Mouse (Mus musculus): ENCODE measurements around the gene Gm826.
A peak's percentile ranks its signal among the peaks of the same experiment; 100 is the strongest.

Gene Gm826

DNA sequence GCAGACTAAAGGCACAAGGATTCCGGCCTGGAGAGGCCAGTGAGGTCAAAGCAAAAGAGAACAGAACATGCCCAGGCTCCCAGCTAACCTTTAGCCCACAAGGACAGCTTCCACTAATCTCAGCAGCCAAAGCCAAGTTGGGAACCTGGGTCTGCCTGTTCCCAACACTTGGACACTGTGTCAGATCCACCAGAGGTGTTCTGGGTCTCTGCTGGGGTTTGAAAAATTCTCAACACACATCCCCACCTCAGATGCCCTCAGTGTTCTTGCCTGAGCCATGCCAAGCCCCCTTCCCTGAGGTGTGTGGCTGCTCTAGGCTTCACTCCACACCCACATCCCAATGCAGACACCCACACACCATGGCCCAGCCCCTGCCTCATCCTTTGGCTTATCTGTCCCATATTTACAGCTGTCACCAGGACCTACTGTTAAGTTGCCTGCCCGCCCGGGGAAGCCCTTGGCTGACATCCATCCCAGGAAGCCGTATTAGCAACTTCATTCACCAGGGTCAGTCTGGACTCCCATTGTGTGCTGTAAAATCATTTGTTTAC, at the start of gene Gm826:
Gene Gm826, minus strand, starts transcription at position 52 of the 551 bp plus-strand sequence.
- DNase-seq: peak; percentile 60 to 83

DNA sequence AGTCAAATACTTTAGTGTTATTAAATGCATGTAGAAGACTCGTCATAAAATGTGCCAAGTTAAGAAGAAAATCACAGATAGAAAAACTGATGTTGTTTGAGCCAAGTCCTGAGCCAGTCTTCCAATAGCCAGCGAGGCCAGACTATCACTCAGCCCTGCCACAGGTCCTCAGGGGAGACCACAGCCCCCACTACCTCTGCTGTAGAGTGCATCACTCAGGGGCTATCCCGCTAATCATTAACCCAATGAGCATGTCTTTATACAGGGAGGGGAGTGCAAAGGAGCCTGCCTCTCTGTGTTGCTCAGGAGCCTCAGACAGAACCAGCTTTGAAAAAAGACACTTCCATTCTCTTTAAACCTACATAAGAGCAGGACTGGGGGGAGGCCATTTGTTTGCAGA, 49.5 kb upstream of the Gm826 start:
- DNase-seq: no peak

DNA sequence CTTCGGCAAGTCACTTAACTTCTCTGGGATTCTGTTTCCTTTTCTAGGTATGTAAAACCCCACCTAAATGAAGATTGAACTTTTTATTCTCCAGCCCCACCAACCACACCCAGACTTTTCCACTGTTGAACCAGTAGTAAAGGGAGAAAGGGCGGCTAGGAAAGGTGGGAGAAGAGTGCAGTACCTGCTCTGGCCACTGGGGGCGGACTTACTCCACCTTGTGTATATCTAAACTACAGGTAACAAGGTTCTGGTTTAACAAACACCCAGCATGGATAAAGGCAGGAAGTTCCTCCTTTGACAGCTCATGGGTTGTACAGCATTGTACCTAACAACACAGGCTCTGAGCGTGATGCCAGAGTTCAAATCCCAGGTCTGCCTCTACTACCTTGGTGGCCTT, 44.3 kb upstream of the Gm826 start:
- DNase-seq: peak in 1 of 2 experiments; percentile 40

DNA sequence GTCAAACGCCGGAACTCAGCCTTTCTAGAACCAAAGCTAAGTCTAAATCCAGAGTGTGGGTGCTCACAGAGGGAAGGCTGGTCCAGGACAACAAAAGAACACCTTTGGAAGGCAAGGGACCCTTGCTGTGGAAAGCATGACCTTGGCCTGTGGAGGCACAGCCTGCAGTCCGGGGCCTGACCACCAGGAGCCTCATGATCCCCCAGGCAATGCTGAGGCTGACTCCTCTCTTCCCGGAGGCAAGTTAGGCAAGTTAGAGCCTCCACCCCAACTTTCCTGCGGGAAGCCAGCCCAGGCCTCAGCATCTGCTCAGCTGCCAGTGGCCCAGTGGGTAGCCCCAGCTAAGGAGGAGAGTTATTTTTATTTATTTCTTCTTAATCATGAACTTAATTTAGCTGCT, 42.3 kb upstream of the Gm826 start:
- no peak for DNase-seq

DNA sequence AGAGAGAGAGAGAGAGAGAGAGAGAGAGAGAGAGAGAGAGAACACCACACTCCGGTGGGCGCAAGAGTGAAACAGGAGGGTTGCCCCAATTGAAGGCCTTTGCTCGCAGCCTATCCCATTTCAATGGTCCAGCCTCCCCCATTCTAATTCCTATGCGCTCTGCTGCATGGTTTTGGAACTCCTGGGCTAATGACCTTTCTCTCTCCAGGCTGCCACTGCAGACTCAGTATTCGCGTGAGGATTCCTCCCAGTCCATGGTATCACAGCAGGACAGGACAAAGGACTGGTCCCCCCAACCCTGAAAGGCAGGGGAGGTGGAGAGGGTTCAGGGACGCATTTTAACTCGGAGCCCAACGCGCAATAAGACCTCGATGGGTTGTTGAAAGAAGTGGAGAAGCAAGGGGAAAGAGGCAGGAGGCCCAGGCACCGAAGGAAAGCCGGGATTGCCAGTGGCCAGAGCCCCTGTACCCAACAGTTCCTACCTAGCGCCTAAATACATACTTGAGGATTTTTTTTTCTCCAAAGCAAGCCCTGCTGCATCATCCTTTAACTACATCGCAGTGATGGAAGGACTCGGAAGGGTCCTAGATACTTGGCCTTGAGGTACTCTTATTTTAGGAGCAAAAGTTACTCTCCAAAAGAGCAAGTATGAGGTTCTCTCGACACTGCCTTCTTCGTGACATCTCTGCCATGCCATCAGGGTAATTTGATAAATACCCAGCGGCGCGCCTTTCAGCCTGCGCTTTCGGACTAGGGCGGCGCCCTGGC, 35.9 kb upstream of the Gm826 start:
- no peak for DNase-seq

DNA sequence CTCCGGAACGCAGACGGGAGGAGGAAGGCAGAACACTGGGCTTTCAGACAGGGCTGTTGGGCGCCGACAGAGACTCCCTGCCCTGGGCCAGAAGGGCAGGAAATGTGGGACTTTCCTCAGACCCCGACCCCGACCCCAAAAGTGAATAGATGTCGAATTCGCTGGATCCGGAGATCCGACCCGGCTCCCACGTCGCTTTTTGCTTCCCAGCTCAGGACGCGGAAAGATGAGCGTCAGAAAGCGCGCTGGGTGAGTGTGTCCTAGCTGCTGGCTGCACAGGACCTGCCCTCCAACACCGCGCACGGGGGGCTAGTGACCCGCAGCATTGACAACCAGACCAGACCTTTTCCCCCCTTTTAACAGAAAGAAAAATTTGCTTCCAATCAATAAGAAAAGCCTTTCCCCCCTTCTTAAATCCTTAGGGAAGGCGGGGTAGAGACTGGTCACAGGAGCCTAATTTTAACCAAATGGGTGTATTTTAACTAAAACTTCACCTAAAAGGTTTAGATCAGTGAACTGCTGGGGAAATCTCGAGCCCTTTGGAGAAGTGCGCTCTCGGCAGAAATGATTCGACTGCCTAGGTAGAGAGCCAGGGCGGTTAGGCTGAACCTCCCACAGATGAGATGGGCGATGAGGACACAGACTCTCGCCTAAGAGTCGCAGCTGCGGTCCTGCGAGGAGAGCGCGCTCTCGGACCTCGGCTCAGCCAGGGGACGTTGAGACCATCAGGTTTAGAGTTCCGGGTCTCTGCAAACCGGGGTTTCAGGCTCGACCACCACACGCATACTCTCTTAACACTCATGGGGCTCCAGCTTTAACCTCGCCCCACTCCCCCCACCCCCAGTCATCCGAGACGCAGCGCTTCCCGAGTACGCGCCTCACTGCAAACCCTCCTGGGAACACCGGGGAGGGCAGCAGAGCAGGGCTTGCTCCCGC, 34.7 kb upstream of the Gm826 start:
- DNase-seq: no peak

DNA sequence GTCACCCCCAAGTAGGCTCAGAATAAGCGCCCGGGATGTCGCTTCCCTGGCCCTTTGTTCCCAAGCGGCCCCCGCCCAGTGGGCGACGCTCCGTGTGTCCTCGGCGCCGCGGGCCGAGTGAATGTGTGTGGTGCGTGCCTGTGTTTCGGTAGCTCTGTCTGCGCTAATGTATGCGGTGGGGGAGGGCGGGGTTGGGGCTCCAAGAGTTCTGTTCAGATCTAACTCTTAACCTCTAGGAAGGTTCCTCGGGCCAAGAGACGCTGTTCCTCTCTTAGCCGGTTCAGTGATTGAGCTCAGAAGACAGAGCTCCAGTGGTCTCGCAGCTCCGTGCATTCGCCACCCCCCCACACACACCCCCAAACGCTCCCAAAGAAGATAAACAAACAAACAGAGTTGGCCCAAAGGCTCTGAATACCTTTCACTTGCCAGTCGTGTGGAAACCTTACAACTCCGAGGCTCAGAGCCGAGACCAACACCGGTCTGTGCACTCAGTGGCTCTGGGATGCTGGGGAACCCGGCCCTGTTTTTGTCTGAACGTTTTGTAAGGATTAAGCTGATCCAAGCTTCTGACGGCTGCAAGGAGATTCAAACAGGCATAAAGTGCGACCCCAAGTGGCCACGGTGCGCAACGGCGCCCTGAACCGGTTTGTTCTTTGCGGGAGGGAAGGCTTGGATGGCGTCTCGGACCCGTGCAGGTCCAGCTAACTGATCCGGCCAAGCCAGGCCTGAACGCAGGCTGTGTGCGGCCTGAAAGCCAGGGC, 33.7 kb upstream of the Gm826 start:
- DNase-seq: peak; percentile 87 to 92

DNA sequence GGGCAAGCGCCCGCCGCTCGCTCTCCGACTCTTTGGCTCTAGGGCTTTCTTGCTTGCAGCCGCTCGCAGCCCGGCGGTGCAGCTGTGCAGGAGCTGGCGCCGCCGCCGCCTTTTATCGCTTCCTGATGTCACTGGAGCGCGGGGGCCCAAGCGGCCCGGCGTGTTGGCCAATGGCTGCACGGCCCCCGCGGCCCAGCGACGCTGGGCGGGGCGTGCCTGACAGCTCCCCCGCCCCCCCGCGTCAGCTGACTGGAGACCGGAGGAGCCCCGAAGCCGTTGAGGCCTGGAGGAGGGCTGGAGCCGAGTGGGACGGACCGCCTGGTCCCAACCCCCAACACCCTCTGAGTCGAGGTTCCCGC, 33.0 kb upstream of the Gm826 start, which contains the start of gene Mafb:
Gene Mafb, minus strand, starts transcription at position 86 of the 359 bp plus-strand sequence.
- DNase-seq: peak; percentile 91 to 98

DNA sequence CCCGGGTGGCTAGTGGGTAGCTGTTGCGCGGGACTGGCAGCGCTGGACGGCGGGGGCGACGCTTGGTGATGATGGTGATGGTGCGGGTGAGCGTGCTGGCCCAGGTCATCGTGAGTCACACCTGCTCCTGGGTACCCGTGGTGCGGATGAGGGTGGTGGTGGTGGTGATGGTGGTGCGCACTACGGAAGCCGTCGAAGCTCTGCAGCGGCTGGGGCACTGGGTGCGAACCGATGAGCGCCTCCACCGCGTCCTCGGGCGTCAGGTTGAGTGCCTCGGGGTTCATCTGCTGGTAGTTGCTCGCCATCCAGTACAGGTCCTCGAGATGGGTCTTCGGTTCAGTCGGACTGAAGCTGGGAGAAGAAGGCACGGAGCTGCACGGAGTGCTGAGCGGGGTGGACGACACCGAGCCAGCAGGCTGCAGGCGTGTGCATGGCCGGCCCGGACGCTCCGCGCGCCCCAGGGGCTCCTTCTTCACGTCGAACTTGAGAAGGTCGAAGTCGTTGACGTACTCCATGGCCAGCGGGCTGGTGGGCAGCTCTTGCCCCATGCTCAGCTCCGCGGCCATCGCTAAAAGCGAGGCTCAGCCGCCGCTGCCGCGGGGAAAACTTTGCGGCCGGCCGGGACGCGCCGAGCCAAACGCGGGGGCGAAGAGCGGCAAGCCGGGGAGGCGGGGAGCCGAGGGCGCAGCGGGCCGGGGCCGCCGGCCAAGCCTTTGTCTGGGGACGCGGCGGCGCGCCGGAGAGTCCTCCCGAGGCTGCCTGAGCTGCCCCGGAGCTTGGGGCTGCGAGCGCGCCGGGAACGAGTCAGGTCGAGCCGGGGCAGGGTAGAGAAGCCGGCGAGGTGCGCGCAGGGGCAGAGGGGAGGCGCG, 32.4 kb upstream of the Gm826 start:
- DNase-seq: no peak

DNA sequence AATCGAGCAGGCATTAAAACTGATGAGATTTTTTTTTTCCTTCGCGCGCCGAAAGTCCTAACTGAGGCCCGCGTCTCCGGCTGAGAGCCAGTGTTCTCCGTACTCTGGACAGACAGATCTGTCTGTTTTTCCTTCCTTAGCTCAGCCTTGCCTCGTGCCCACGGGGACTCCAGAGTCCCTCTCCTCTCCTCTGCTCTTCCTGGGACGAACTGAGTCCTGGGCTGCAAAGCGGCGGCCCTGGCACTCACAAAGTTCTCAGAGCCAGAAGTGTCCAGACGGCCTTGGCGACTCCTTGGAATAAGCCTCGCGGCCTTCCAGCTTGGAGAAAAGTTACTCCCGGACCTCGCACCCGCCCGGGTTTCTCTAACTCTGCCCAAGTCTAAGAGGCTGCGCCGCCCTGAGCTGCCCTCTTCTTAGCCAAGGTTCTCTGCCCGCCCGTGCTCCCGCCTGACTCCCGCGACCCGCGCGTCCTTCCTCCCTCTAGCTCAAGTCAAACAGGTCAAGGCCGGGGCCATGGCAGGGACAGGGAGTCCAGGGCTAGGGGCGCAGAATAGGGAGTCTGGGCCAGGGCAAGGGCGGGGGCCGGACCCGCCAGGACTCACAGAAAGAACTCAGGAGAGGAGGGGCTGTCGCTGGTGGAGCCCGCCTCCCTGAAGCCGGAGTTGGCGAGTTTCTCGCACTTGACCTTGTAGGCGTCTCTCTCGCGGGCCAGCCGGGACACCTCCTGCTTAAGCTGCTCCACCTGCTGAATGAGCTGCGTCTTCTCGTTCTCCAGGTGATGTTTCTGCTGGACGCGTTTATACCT, 31.3 kb upstream of the Gm826 start:
- DNase-seq: peak; percentile 34 to 47

DNA sequence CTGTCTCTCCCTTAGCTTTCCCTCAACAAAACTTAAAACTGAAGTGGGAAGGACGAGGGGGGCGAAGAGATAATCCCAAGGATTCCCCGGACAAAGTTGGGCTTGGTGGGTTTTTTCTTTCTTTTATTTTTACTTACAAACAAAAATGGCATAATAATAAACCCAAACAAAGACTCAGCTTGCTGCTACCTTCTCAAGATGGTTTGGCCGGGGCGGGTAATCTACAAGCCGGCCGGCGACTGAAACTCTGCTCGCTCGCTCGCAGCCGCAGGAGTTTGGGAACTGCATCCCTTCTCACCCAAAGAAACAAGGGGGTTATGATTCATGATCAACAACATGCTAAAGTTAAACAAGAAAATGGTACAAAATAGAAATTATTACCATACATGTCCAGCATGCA, 30.7 kb upstream of the Gm826 start:
- no peak for DNase-seq

DNA sequence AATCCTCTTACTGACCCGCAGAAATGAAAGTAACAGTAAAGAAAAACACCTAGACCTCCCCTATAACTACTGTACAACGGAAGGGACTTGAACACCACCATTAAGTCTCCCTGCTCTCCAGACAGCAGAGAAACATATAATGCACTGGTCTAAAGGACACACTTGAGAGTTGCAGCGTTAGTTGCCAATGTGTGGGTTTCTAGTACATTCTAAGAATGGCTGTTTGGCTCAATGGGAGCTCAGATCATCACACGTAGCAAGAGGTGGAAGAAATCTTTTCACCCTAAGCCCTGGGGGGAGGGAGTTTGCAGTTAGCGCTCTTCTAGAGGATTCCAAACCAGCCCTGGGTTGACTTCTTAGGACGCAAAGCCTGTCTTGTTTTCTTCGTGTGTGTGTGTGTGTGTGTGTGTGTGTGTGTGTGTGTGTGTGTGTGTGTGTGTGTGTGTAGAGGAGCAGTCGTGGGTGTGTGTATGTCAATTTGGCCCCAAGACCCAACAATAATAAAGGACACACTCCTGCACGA, 30.2 kb upstream of the Gm826 start:
- DNase-seq: no peak

DNA sequence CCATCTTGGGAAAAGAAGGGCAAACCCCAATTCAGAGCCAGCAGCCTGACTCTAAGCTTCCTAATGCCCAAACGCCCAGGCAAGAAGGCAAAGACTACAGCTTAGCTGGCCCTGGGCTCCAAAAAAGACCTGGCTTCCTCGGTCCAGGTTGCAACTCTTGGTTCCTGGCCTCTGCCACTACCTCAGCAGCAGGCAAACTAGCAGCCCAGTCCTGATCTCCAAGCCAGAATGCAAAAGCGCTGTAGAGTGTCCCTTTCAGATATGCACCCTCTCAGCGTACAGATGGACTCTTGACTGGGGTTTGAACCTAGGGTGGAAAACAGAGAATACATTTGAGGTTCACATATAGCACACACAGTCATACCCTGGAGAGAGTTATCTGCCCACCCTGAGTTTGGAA, 29.2 kb upstream of the Gm826 start:
- DNase-seq: no peak

DNA sequence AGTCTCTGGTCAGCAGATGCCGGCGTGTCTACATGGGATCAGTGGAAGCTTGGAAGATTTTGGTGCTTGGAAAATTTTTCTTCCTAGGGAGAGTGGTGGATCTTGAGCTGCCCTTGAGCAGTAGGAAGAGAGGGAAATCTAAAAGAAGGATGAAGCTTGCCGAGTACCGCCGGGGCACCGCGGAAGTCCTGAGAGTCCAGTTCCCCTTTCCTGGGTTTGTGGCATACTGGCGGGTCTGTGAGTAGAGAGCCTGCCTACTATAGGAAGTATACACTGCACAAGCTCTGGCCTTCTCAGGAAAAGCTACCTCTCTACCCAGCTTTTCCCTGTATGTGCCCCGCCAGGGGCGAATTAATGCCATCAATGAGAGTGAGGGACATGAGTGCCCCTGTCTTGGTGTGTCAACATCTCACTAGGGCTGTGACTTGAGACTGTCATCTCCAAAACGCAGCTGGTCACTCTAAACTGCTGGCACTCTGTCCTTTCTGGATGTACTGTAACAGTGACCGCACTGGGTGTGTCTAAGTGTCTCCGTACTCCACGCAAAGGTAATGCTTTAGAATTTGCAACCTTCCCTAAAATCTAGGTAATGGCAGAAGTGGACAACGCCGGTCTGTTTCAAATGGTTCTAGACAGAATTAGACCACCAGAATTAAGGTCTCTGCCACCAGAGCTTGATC, 27.6 kb upstream of the Gm826 start:
- no peak for DNase-seq

DNA sequence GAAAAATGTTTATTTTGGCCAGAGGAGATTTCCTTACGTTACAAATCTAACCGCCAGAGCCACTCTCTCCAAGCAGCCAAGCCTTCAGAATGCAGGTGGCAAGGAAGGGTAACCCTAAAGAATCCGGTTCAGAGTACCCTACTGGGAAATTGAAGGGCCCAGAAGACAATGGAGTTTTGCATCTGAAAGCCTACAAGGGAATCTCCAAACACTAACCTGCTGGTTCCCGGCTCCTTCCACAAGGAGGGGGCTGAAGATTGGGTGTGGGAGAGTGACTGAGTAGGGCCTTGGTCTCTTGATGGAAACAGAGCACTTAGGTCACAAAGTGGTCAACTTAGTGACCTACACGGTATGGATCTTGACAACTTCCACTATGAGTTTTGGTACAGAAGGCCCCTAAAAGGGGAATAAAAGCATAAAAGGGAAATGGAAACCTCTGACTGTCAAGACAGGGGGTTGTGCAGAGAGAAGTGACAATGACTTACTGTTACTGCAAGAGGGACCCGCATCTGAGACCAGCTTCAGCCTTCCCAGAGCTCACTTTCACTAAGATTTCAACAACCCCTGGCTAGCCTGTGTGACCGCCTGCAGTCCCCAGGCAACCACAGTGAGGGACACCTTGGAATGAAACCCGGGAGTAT, 26.4 kb upstream of the Gm826 start:
- no peak for DNase-seq

DNA sequence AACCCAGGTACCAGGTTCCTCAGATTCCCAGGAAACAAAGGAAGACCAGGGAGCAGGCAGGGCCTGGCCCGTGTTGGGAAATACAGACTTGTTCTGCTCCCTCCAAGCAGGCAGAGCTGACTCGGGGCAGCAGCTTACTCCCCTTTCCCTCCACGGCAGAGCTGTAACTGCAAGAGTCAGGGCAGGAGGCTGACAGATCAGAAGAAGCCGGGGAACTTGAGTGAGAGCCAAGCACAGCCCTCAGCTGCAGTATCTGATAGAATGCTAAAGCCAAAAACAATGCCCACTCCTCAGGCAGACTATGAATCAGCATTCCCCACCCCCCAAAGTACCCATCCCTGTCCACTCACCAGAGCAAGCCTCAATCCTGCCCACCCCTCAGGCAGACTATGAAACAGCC, 24.9 kb upstream of the Gm826 start:
- DNase-seq: no peak

DNA sequence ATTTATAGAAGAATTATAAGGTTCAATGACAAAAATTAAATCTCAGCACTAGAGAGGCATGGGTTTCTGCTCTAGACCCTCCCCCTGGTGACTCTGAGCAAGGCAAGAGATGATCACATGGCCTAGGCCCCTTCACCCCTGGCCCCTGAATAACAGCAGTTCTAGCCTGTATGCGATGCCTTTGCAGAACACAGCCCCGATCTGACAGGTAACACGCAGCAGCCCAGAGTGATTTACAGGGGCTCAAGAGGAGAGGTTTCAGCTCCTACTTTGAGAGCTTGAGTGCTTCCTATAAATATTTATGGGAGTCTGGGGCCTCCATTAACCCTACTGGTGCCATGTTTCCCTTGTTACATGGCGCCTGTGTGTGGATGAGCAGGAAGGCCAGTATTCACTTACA, 23.5 kb upstream of the Gm826 start:
- DNase-seq: no peak

DNA sequence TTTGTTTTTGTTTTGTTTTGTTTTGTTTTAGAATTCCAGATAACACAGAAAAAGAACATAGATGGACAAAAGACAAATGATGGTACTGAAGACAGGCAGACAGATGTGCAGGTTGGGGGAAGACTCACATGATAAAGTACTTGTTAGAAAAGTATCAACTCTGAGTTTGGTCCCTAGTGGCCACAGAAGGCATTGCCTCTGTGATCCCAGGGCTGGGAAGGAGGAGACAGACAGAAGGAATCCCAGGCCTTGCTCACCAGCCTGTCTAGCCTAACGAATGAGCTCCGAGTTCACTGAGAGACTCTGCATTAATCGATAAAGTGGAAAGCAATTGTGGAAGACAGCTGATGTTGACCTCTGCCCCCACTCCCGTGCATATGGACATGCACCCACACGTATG, 22.2 kb upstream of the Gm826 start:
- peak in 1 of 2 experiments; percentile 29 for DNase-seq

DNA sequence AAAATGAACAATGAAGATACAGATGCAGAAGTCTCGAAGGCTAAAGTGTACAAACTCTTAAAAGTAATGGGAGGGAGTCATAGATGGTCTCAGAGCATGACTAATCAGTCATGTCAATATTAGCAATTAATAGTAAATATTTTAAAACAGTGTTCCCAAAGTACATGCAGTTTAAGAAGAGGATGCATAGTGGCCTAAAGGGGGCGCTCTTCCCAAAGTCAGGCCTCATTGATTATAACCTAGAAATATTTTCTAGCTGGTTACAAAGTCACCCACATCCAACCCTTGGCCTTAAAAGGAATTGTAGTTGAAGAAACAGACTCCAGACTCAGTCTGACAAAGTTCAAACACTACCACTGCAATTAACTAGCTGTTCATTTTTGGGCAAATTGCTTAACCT, 20.4 kb upstream of the Gm826 start:
- DNase-seq: no peak

DNA sequence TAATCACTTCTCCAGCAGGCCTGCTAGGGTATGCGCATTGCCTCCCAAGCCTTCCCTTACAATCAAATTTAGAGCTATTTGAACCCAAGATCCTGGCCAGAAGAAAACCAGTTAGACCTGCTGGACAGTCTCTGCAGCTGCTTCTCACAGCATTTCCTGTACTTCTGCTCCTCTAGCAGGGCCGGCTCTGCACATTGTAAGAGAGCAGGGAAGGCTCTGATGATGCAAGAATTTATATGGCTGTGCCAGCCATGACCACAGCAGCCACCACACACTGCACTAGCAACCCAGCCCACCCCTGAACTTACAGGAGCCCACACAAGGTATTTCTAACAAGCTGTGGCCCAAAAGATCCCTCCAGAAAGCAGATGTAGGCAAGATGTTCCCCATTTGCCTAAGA, 19.6 kb upstream of the Gm826 start:
- DNase-seq: no peak

All from lung, postnatal 4 days (tissue).